Mouse (Mus musculus) thymus, postnatal 4 days (tissue): ENCODE measurements at regions not wholly inside any gene's neighbourhood (a gene's known extent, or its start where the extent isn't known, plus 50 kb on each side); places are given as distances from the start of the nearest gene placed in this dataset.

Source experiments
- DNase-seq: peaks from one replicate; pipeline ENCODE4 v3.0.0; 2021

GRCm38 (mm10) chr8:8376791-8377190 is 284.3 kb downstream of the Efnb2 start:
- no peak for DNase-seq

GRCm38 (mm10) chr8:8376379-8376778 is 284.7 kb downstream of the Efnb2 start:
- DNase-seq = no peak

- no peak for DNase-seq
Observed at GRCm38 (mm10) chr8:8367282-8367871, 293.7 kb downstream of the Efnb2 start.

- DNase-seq = no peak
Observed at GRCm38 (mm10) chr8:8361941-8362537, 299.0 kb downstream of the Efnb2 start.

GRCm38 (mm10) chr8:8360586-8360985 is 300.5 kb downstream of the Efnb2 start:
- no peak for DNase-seq

GRCm38 (mm10) chr8:8354977-8355376 is 306.1 kb downstream of the Efnb2 start:
- DNase-seq = no peak

GRCm38 (mm10) chr8:8344661-8345060 is 316.4 kb downstream of the Efnb2 start:
- DNase-seq = no peak

GRCm38 (mm10) chr8:8335256-8335972 is 325.6 kb downstream of the Efnb2 start:
- peak; percentile 29 for DNase-seq

GRCm38 (mm10) chr8:8334515-8334914 is 326.5 kb downstream of the Efnb2 start:
- DNase-seq = peak; percentile 35

- no peak for DNase-seq
Observed at GRCm38 (mm10) chr8:8331249-8331648, 329.8 kb downstream of the Efnb2 start.

- no peak for DNase-seq
Observed at GRCm38 (mm10) chr8:8328010-8328666, 332.9 kb downstream of the Efnb2 start.

GRCm38 (mm10) chr8:8326066-8326834 is 334.8 kb downstream of the Efnb2 start:
- no peak for DNase-seq

- peak; percentile 9 for DNase-seq
Observed at GRCm38 (mm10) chr8:8325420-8325819, 335.6 kb downstream of the Efnb2 start.

GRCm38 (mm10) chr8:8324520-8324919 is 336.5 kb downstream of the Efnb2 start:
- no peak for DNase-seq

- no peak for DNase-seq
Observed at GRCm38 (mm10) chr8:8308253-8308652, 352.8 kb downstream of the Efnb2 start.

- no peak for DNase-seq
Observed at GRCm38 (mm10) chr8:8307487-8307886, 353.6 kb downstream of the Efnb2 start.

- no peak for DNase-seq
Observed at GRCm38 (mm10) chr8:8299965-8300767, 360.9 kb downstream of the Efnb2 start.

- no peak for DNase-seq
Observed at GRCm38 (mm10) chr8:8292577-8293247, 368.3 kb downstream of the Efnb2 start.

GRCm38 (mm10) chr8:8285876-8286275 is 375.2 kb downstream of the Efnb2 start:
- DNase-seq = no peak

GRCm38 (mm10) chr8:8274987-8275386 is 386.1 kb downstream of the Efnb2 start:
- no peak for DNase-seq

- DNase-seq = no peak
Observed at GRCm38 (mm10) chr8:8274211-8274641, 386.8 kb downstream of the Efnb2 start.
